Mouse (Mus musculus) limb, embryonic 14.5 days (tissue): ENCODE data around the gene Podxl2. TPM values are rescaled to one million over a fixed set of nuclear protein-coding genes. Genes with fewer than 3 reads are reported as not detected.
A peak's percentile ranks its signal among the peaks of the same experiment; 100 is the strongest.

ENCODE experiments used
- ATAC-seq: fragments of 200-750 bp; cut with Nextera tagmentation; 2 replicates; pipeline ENCODE4 v1.8.0; 2017; ENCODE audit warnings: low read depth, moderate number of reproducible peaks, moderate TSS enrichment; ENCODE audit not compliant: low FRiP score
- DNase-seq: peaks from one replicate; pipeline ENCODE4 v3.0.0-alpha.2; 2015; ENCODE audit warnings: low spot score
- H3K27ac ChIP-seq: fragments of 300-500 bp; sonication (generic); replicated peaks from 2 replicates; pipeline ENCODE4 v1.5.1; 2014; ENCODE audit warnings: low read depth, mild to moderate bottlenecking, low read length, moderate library complexity, mixed read lengths
- H3K27me3 ChIP-seq: fragments of 300-500 bp; sonication (generic); 2 replicates; pipeline ENCODE4 v1.6.1; 2014; ENCODE audit warnings: low read length, mixed read lengths; ENCODE audit not compliant: control insufficient read depth, insufficient read depth
- H3K36me3 ChIP-seq: fragments of 300-500 bp; sonication (generic); 2 replicates; pipeline ENCODE4 v1.6.1; 2014; ENCODE audit warnings: mild to moderate bottlenecking, low read length, moderate library complexity, mixed read lengths; ENCODE audit not compliant: control insufficient read depth, insufficient read depth
- H3K4me1 ChIP-seq: fragments of 300-500 bp; sonication (generic); 2 replicates; pipeline ENCODE4 v1.6.1; 2014; ENCODE audit warnings: antibody characterized with exemption, low read length, mixed read lengths; ENCODE audit not compliant: control insufficient read depth, insufficient read depth
- H3K4me2 ChIP-seq: fragments of 300-500 bp; sonication (generic); replicated peaks from 2 replicates; pipeline ENCODE4 v1.6.1; 2014; ENCODE audit warnings: low read depth, mild to moderate bottlenecking, low read length, moderate library complexity; ENCODE audit not compliant: severe bottlenecking
- H3K4me3 ChIP-seq: fragments of 300-500 bp; sonication (generic); replicated peaks from 2 replicates; pipeline ENCODE4 v1.5.1; 2014; ENCODE audit warnings: low read length
- H3K9ac ChIP-seq: fragments of 300-500 bp; sonication (generic); 2 replicates; pipeline ENCODE4 v1.6.1; 2014; ENCODE audit warnings: mild to moderate bottlenecking, low read depth, low read length, moderate library complexity; ENCODE audit not compliant: severe bottlenecking
- H3K9me3 ChIP-seq: fragments of 300-500 bp; sonication (generic); 2 replicates; pipeline ENCODE4 v1.6.1; 2016; ENCODE audit warnings: low read length; ENCODE audit not compliant: control insufficient read depth
- POLR2A ChIP-seq: fragments of 200-500 bp; IDR thresholded peaks from 2 replicates; pipeline ENCODE4 v1.8.0; 2012; ENCODE audit warnings: inconsistent platforms, mild to moderate bottlenecking, moderate library complexity, borderline replicate concordance; ENCODE audit not compliant: insufficient read depth, insufficient read length; ENCODE audit errors: extremely low read depth
- WGBS: fragments of 180-500 bp; shearing (Covaris S2); extraction: QIAGEN DNeasy Blood & Tissue Kit; methylation state at CpG from one replicate; pipeline ENCODE4 v1.1.7; 2014; 5-methylcytosine and 5-hydroxymethylcytosine counted together
- polyA plus RNA-seq, 2 experiments: library from polyadenylated mRNA; depleted of rRNA in 1 of 2; stranded (reverse) in 1 of 2; unstranded in 1 of 2; fragments of >200 nt; fragmentation: Nextera tagmentation in 1 of 2; extraction: Ambion mirVana in 1 of 2; gene quantifications; 2 replicates each; pipeline versions ENCODE4 v1.2.1 to v1.2.3; 2012 to 2014

Podxl2 gene
- polyA plus RNA-seq, 2 experiments, result 96.2 to 192 TPM

- 33% methylated on average over 2 of the region's 2 CpGs for WGBS
- Histone ChIP-seq H3K9ac (no peak overlapping the region), H3K27ac (no peak overlapping the region), H3K4me3 (no peak overlapping the region), H3K4me1 (peaks cover 6% of the 10 kb centered on the region; the same call in 1 of the 2 replicates), H3K27me3 (no peaks in the 10 kb centered on the region), H3K9me3 (no peaks in the 10 kb centered on the region), H3K36me3 (peaks cover 29% of the 10 kb centered on the region), H3K4me2 (no peak overlapping the region)
- TF ChIP-seq POLR2A, result no peak
- ATAC-seq (no peak), DNase-seq (no peak)
These were observed 27.3 kb downstream of the Podxl2 start for GRCm38 (mm10) chr6:88847571-88847970.

- H3K9ac ChIP-seq, result no peak overlapping the region
- no peak overlapping the region for H3K4me3 ChIP-seq
- peaks cover 13% of the 10 kb centered on the region for H3K4me1 ChIP-seq
- WGBS, result 84% methylated on average over 7 of the region's 7 CpGs
- TF ChIP-seq POLR2A, result no peak
- no peaks in the 10 kb centered on the region for H3K27me3 ChIP-seq
- H3K36me3 ChIP-seq, result peaks cover 29% of the 10 kb centered on the region
- no peaks in the 10 kb centered on the region for H3K9me3 ChIP-seq
- H3K4me2 ChIP-seq, result no peak overlapping the region
- DNase-seq (no peak), ATAC-seq (no peak)
- H3K27ac ChIP-seq, result no peak overlapping the region
These were observed 29.8 kb downstream of the Podxl2 start for GRCm38 (mm10) chr6:88844901-88845565.

GRCm38 (mm10) chr6:88843781-88844725 is 30.8 kb downstream of the Podxl2 start:
- Histone ChIP-seq H3K4me3 (no peak overlapping the region), H3K9ac (no peak overlapping the region), H3K27me3 (no peaks in the 10 kb centered on the region), H3K4me1 (peaks cover 13% of the 10 kb centered on the region), H3K36me3 (peaks cover 26% of the 10 kb centered on the region), H3K9me3 (no peaks in the 10 kb centered on the region), H3K27ac (no peak overlapping the region), H3K4me2 (no peak overlapping the region)
- ATAC-seq (no peak), DNase-seq (no peak)
- WGBS, result 68% methylated on average over 9 of the region's 9 CpGs
- TF ChIP-seq POLR2A, result no peak

GRCm38 (mm10) chr6:88843241-88843640 is 31.6 kb downstream of the Podxl2 start:
- 80% methylated on average over 7 of the region's 7 CpGs for WGBS
- H3K9me3 ChIP-seq, result no peaks in the 10 kb centered on the region
- H3K36me3 ChIP-seq, result peaks cover 27% of the 10 kb centered on the region
- ATAC-seq, result no peak
- no peak for DNase-seq
- H3K4me3 ChIP-seq, result peak overlapping the region; percentile 80
- peaks cover 13% of the 10 kb centered on the region for H3K4me1 ChIP-seq
- peak overlapping the region; percentile 67 for H3K4me2 ChIP-seq
- H3K9ac ChIP-seq, result peak overlapping the region; percentile 81; the same call in 1 of the 2 replicates
- no peaks in the 10 kb centered on the region for H3K27me3 ChIP-seq
- TF ChIP-seq POLR2A, result no peak
- no peak overlapping the region for H3K27ac ChIP-seq

- DNase-seq, result peak; percentile 21
- ATAC-seq, result no peak; the same call in 1 of the 2 replicates
- no peaks in the 10 kb centered on the region for H3K9me3 ChIP-seq
- H3K36me3 ChIP-seq, result peaks cover 29% of the 10 kb centered on the region
- H3K27me3 ChIP-seq, result no peaks in the 10 kb centered on the region
- WGBS, result 0% methylated on average over 31 of the region's 32 CpGs
- H3K4me3 ChIP-seq, result peak overlapping the region; percentile 80
- H3K4me1 ChIP-seq, result peaks cover 13% of the 10 kb centered on the region
- H3K4me2 ChIP-seq, result peak overlapping the region; percentile 67
- TF ChIP-seq POLR2A, result no peak
- H3K9ac ChIP-seq, result peak overlapping the region; percentile 81
- H3K27ac ChIP-seq, result peak overlapping the region; percentile 76
These were observed 32.1 kb downstream of the Podxl2 start for GRCm38 (mm10) chr6:88842731-88843151.
